ENCODE assay signal across 8 mouse cellular contexts in genomic region chr5:140815059-140815728, GRCm38 (mm10). TPM values are rescaled to one million over a fixed set of nuclear protein-coding genes. Genes with fewer than 3 reads are reported as not detected.
DNase-seq lines count a peak whose midpoint lies in the region; ATAC-seq and TF ChIP-seq lines count a peak whose summit lies in the region.

No protein-coding gene starts in this region.

- peak overlapping the region; percentile 56 for H3K9ac ChIP-seq in liver, adult 2 months (ENCODE audit: low read depth, low read length)
- no peak overlapping the region for H3K9ac ChIP-seq in heart, postnatal 0 days (replicated peaks; ENCODE audit: low read depth, low read length)
- peak overlapping the region; percentile 19; the same call in 1 of the 2 replicates for H3K9ac ChIP-seq in liver, embryonic 12.5 days

- peak; percentile 39; the same call in 1 of the 2 replicates for ATAC-seq in heart, postnatal 0 days (ENCODE audit: insufficient read depth, low read depth)
- ATAC-seq in liver, embryonic 12.5 days = 0 out of 2 replicates have a peak, but pooled peaks have one; percentile 13

- no peak for TF ChIP-seq EP300 in heart, postnatal 0 days (IDR thresholded peaks at IDR 0.05; ENCODE audit: low read depth)

- no peak overlapping the region for H3K4me3 ChIP-seq in liver, adult 2 months (ENCODE audit: insufficient read depth, low read depth, low read length)
- no peak overlapping the region for H3K4me3 ChIP-seq in heart, postnatal 0 days (ENCODE audit: low read depth, low read length)
- H3K4me3 ChIP-seq in liver, embryonic 12.5 days = no peak overlapping the region
- H3K4me3 ChIP-seq in olfactory bulb, adult 2 months (ENCODE audit: insufficient read depth, low read depth, low read length) = no peak overlapping the region

- peak overlapping the region; percentile 35 for H3K4me2 ChIP-seq in heart, postnatal 0 days (ENCODE audit: low read depth, low read length)
- H3K4me2 ChIP-seq in liver, embryonic 12.5 days = peak overlapping the region; percentile 43

- H3K27ac ChIP-seq in liver, adult 2 months (replicated peaks; ENCODE audit: insufficient read depth, low read depth, low read length) = peak overlapping the region; percentile 99
- H3K27ac ChIP-seq in heart, postnatal 0 days (ENCODE audit: low read depth) = peak overlapping the region; percentile 73
- peak overlapping the region; percentile 69 for H3K27ac ChIP-seq in liver, embryonic 12.5 days
- peak overlapping the region; percentile 40; the same call in 1 of the 2 replicates for H3K27ac ChIP-seq in olfactory bulb, adult 2 months (ENCODE audit: insufficient read depth, low read depth, low read length)

- H3K9me3 ChIP-seq in heart, postnatal 0 days (replicated peaks; ENCODE audit: control insufficient read depth, low read length) = no peaks in the 10 kb centered on the region
- no peaks in the 10 kb centered on the region for H3K9me3 ChIP-seq in liver, embryonic 12.5 days (replicated peaks)

- 13% methylated on average over 9 of the region's 9 CpGs for WGBS in liver, adult 2 months
- 8% methylated on average over 9 of the region's 9 CpGs for WGBS in heart, postnatal 0 days
- 15% methylated on average over 9 of the region's 9 CpGs for WGBS in liver, embryonic 12.5 days (ENCODE audit: insufficient replicate concordance)
- WGBS in olfactory bulb, adult 2 months = 40% methylated on average over 9 of the region's 9 CpGs

- H3K4me1 ChIP-seq in liver, adult 2 months (ENCODE audit: control insufficient read depth, insufficient read depth, low read length) = peaks cover 55% of the 10 kb centered on the region
- H3K4me1 ChIP-seq in heart, postnatal 0 days (ENCODE audit: control insufficient read depth, insufficient read depth) = peaks cover 85% of the 10 kb centered on the region
- H3K4me1 ChIP-seq in liver, embryonic 12.5 days = peaks cover 88% of the 10 kb centered on the region
- H3K4me1 ChIP-seq in olfactory bulb, adult 2 months (ENCODE audit: control insufficient read depth, insufficient read depth, low read length) = peaks cover 26% of the 10 kb centered on the region

- H3K27me3 ChIP-seq in liver, adult 2 months (ENCODE audit: control insufficient read depth, insufficient read depth, low read length) = no peaks in the 10 kb centered on the region
- H3K27me3 ChIP-seq in heart, postnatal 0 days (ENCODE audit: control insufficient read depth, insufficient read depth, low read length) = no peaks in the 10 kb centered on the region
- no peaks in the 10 kb centered on the region for H3K27me3 ChIP-seq in liver, embryonic 12.5 days (replicated peaks)

- TF ChIP-seq POLR2A in liver, adult 2 months (IDR thresholded peaks at IDR 0.05; ENCODE audit: extremely low read depth, insufficient read depth, low read length) = no peak
- TF ChIP-seq POLR2A in olfactory bulb, adult 2 months (IDR thresholded peaks at IDR 0.05; ENCODE audit: insufficient read depth, low read depth, low read length) = no peak

- no peaks in the 10 kb centered on the region; the same call in 1 of the 2 replicates for H3K36me3 ChIP-seq in liver, adult 2 months (ENCODE audit: control insufficient read depth, insufficient read depth, low read length)
- no peaks in the 10 kb centered on the region for H3K36me3 ChIP-seq in heart, postnatal 0 days (replicated peaks; ENCODE audit: control insufficient read depth, insufficient read depth, low read length)
- H3K36me3 ChIP-seq in liver, embryonic 12.5 days = peaks cover 3% of the 10 kb centered on the region; the same call in 1 of the 2 replicates

- H3K79me2 ChIP-seq in liver, adult 2 months (ENCODE audit: control insufficient read depth, insufficient read depth, low read length) = peaks cover 56% of the 10 kb centered on the region; the same call in 1 of the 2 replicates

- DNase-seq in liver, adult 2 months (ENCODE audit: extremely low read depth, low read depth, low spot score) = peak; percentile 92
- no peak for DNase-seq in liver
- no peak for DNase-seq in heart, postnatal 0 days (ENCODE audit: low spot score)
- DNase-seq in right cerebral cortex, postnatal 36 days (ENCODE audit: low spot score in 2 of 2) = no peak
- no peak for DNase-seq in ovary, postnatal 36 days (ENCODE audit: low spot score)
- no peak for DNase-seq in ovary, adult 18-20 months (ENCODE audit: low spot score)

- TF ChIP-seq CTCF in liver, adult 2 months (IDR thresholded peaks at IDR 0.05; ENCODE audit: low read depth, low read length) = no peak
- TF ChIP-seq CTCF in heart, postnatal 0 days (IDR thresholded peaks at IDR 0.05; ENCODE audit: low read depth) = no peak
- TF ChIP-seq CTCF in olfactory bulb, adult 2 months (IDR thresholded peaks at IDR 0.05; ENCODE audit: insufficient read depth, low read depth, low read length) = no peak

RNA-seq across cellular contexts. Expression of gene Gna12, which starts 15.0 kb away (rescaled TPM):
- total RNA-seq in liver, adult 2 months (2014; rRNA removed) = 43.1 and 56.9 TPM in 2 replicates
- polyA plus RNA-seq in liver, adult 2 months (2012; rRNA removed) = 85.1 and 88.2 TPM in 2 replicates
- 132 and 145 TPM in 2 replicates for total RNA-seq in heart, postnatal 0 days (2014; rRNA removed; ENCODE audit: low replicate concordance)
- 13.4 and 13.9 TPM in 2 replicates for polyA plus RNA-seq in heart, postnatal 0 days (2015; fragmentation: Nextera tagmentation; extraction: Ambion mirVana)
- 33.8 TPM in 2 replicates for polyA plus RNA-seq in liver, embryonic 12.5 days (2016; fragmentation: Nextera tagmentation; extraction: Ambion mirVana)
- not detected in 2 replicates for polyA plus RNA-seq in olfactory bulb, adult 2 months (2012; ENCODE audit: insufficient read depth, insufficient read length, low replicate concordance, missing spikeins)

Comparison
In these comparisons a context has a peak if more than half of its experiments do, and no peak if none do; other contexts are left out.
1. H3K27ac ChIP-seq: peak in every context shown above with its lines; median percentile 99 in liver, adult 2 months; 73 in heart, postnatal 0 days; 69 in liver, embryonic 12.5 days; 40 in olfactory bulb, adult 2 months.